Mouse (Mus musculus) embryonic facial prominence, embryonic 11.5 days (tissue): ENCODE data around the gene Ppp1r1a. TPM values are rescaled to one million over a fixed set of nuclear protein-coding genes. Genes with fewer than 3 reads are reported as not detected.

Experiments used
- ATAC-seq: fragments of 200-750 bp; cut with Nextera tagmentation; replicated peaks from 2 replicates; pipeline ENCODE4 v1.8.0; 2017; ENCODE audit warnings: low read depth; ENCODE audit not compliant: insufficient number of reproducible peaks, low FRiP score, low TSS enrichment
- DNase-seq: peaks from one replicate; pipeline ENCODE4 v3.0.0-alpha.2; 2015; ENCODE audit warnings: low spot score
- H3K27ac ChIP-seq: fragments of 300-500 bp; sonication (generic); replicated peaks from 2 replicates; pipeline ENCODE4 v1.5.1; 2014; ENCODE audit warnings: mild to moderate bottlenecking, low read depth, low read length, control low read depth
- H3K27me3 ChIP-seq: fragments of 300-500 bp; sonication (generic); 2 replicates; pipeline ENCODE4 v1.6.1; 2014; ENCODE audit warnings: mild to moderate bottlenecking, low read length, moderate library complexity, mixed read lengths; ENCODE audit not compliant: control insufficient read depth, insufficient read depth
- H3K36me3 ChIP-seq: fragments of 300-500 bp; sonication (generic); replicated peaks from 2 replicates; pipeline ENCODE4 v1.6.1; 2014; ENCODE audit warnings: low read depth, mild to moderate bottlenecking, low read length, moderate library complexity, mixed read lengths; ENCODE audit not compliant: control insufficient read depth, insufficient read depth
- H3K4me1 ChIP-seq: fragments of 300-500 bp; sonication (generic); 2 replicates; pipeline ENCODE4 v1.6.1; 2014; ENCODE audit warnings: low read length, mixed read lengths; ENCODE audit not compliant: control insufficient read depth, insufficient read depth
- H3K4me2 ChIP-seq: fragments of 300-500 bp; sonication (generic); 2 replicates; pipeline ENCODE4 v1.6.1; 2014; ENCODE audit warnings: low read depth, mild to moderate bottlenecking, control low read depth, low read length, moderate library complexity
- H3K4me3 ChIP-seq: fragments of 300-500 bp; sonication (generic); 2 replicates; pipeline ENCODE4 v1.5.1; 2014; ENCODE audit warnings: low read depth, low read length, control low read depth
- H3K9ac ChIP-seq: fragments of 300-500 bp; sonication (generic); replicated peaks from 2 replicates; pipeline ENCODE4 v1.6.1; 2014; ENCODE audit warnings: mild to moderate bottlenecking, control low read depth, low read length
- H3K9me3 ChIP-seq: fragments of 300-500 bp; sonication (generic); replicated peaks from 2 replicates; pipeline ENCODE4 v1.6.1; 2016; ENCODE audit warnings: mild to moderate bottlenecking, low read length, inconsistent platforms, mixed read lengths; ENCODE audit not compliant: control insufficient read depth
- WGBS: fragments of 180-500 bp; shearing (Covaris S2); extraction: QIAGEN DNeasy Blood & Tissue Kit; methylation state at CpG from one replicate; pipeline ENCODE4 v1.1.7; 2014; 5-methylcytosine and 5-hydroxymethylcytosine counted together
- polyA plus RNA-seq: library from polyadenylated mRNA; unstranded; fragments of >200 nt; fragmentation: Nextera tagmentation; extraction: Ambion mirVana; gene quantifications from 2 replicates; pipeline ENCODE4 v1.2.1, GENCODE M21; 2014

Gene Ppp1r1a
- 17.6 and 21.6 TPM in 2 replicates for polyA plus RNA-seq

DNA sequence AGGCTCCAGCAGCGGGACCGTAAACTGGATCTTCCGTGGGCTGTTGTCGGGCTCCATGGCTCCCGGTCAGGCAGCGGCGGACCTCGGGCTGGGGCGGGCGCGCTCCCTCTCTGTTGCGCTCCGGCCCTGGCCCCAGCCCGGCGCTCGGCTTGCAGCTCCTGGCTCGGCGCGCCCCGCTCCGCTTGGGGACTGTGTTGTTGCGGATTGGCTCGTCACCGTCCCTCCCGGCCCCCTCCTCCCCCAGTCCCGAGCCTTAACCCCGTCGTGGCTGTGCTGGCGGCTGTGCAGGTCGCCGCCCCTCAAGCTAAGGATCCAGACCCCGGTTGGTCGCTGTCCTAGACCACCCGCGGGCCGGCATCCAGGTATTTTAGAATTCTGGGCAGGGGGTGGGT, at the start of gene Ppp1r1a:
TSS of gene Ppp1r1a (minus strand) at position 182 of the 392 bp plus-strand sequence.
- WGBS, result under 1% methylated on average over 29 of the region's 36 CpGs

GRCm38 (mm10) chr15:103585876-103586275, 48.1 kb upstream of the Ppp1r1a start:
- Histone ChIP-seq H3K27me3 (no peaks in the 10 kb centered on the region), H3K27ac (no peak overlapping the region), H3K9me3 (no peaks in the 10 kb centered on the region), H3K9ac (no peak overlapping the region), H3K4me3 (no peak overlapping the region), H3K4me1 (no peaks in the 10 kb centered on the region), H3K36me3 (no peaks in the 10 kb centered on the region), H3K4me2 (no peak overlapping the region)
- ATAC-seq (no peak), DNase-seq (no peak)
- 80% methylated on average over 2 of the region's 2 CpGs for WGBS

More for the DNA sequence above, at the start of gene Ppp1r1a:
- H3K27ac ChIP-seq, result no peak within 1 kb of the TSS
- peak within 1 kb of the TSS; percentile 95 for H3K4me2 ChIP-seq
- H3K27me3 ChIP-seq, result peaks cover 9% of the 10 kb centered on the region; the same call in 1 of the 2 replicates
- H3K9ac ChIP-seq, result peak within 1 kb of the TSS; percentile 66
- H3K9me3 ChIP-seq, result no peaks in the 10 kb centered on the region
- DNase-seq (peak; percentile 79), ATAC-seq (peak; percentile 82)
- H3K4me3 ChIP-seq, result peak within 1 kb of the TSS; percentile 64
- no peaks in the 10 kb centered on the region for H3K4me1 ChIP-seq
- no peaks in the 10 kb centered on the region for H3K36me3 ChIP-seq

DNA sequence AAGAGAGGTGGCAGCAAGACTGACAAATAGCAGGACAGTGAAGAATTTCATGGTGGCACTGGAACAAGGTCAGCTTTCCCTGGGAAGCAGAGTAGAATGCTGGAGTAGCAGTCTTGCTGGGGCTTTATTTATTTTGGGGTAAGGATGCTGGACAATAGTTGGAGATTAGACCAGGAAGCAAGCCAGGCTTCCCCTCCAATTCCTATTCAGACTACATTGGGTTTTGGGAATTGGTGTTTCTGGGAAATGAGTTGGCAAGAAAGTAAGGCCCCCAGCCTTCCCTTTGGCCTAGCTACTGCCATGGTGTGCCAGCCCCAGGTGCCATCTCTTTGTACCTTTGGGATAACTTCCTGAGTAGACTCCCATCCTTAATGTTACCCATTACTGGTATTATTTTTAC, 27.2 kb upstream of the Ppp1r1a start, which contains the start of gene Glycam1:
TSS of gene Glycam1 (minus strand) at position 101 of the 400 bp plus-strand sequence.
- H3K9ac ChIP-seq, result no peak within 1 kb of the TSS
- H3K4me3 ChIP-seq, result no peak within 1 kb of the TSS
- no peak within 1 kb of the TSS for H3K27ac ChIP-seq
- H3K4me1 ChIP-seq, result no peaks in the 10 kb centered on the region
- H3K27me3 ChIP-seq, result no peaks in the 10 kb centered on the region
- H3K4me2 ChIP-seq, result no peak within 1 kb of the TSS
- no peaks in the 10 kb centered on the region for H3K36me3 ChIP-seq
- no peak for DNase-seq
- H3K9me3 ChIP-seq, result no peaks in the 10 kb centered on the region
- ATAC-seq, result no peak

GRCm38 (mm10) chr15:103552096-103552690, 14.4 kb upstream of the Ppp1r1a start:
- H3K36me3 ChIP-seq, result no peaks in the 10 kb centered on the region
- H3K4me1 ChIP-seq, result no peaks in the 10 kb centered on the region
- WGBS, result 47% methylated on average over 3 of the region's 3 CpGs
- no peak overlapping the region for H3K4me2 ChIP-seq
- H3K9ac ChIP-seq, result no peak overlapping the region
- H3K27ac ChIP-seq, result no peak overlapping the region
- H3K9me3 ChIP-seq, result no peaks in the 10 kb centered on the region
- DNase-seq (peak; percentile 86), ATAC-seq (no peak)
- no peaks in the 10 kb centered on the region for H3K27me3 ChIP-seq
- no peak overlapping the region for H3K4me3 ChIP-seq

DNA sequence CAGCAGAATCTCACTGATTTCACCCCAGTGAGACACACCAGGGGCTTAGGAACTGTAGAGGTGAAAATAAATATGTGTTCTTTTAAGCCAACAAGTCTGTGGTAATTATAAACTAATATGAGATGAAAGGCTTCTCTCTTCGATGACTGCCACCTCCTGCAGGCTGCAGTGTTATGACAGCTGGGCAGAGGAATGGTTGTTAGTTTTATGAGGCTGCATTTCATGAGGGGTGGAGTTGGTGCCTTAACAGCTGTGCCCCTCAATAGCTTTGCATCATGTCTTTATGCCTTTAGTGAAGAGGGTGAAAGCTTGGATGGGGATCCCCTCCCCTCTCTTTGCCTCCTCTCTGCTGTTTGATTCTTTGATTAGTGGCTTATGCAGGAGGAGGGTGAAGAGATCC, 13.2 kb upstream of the Ppp1r1a start:
- ATAC-seq, result no peak

GRCm38 (mm10) chr15:103549475-103549874, 11.7 kb upstream of the Ppp1r1a start:
- no peak overlapping the region for H3K9ac ChIP-seq
- no peak overlapping the region for H3K4me2 ChIP-seq
- H3K4me3 ChIP-seq, result no peak overlapping the region
- no peaks in the 10 kb centered on the region for H3K36me3 ChIP-seq
- no peaks in the 10 kb centered on the region for H3K9me3 ChIP-seq
- H3K27me3 ChIP-seq, result no peaks in the 10 kb centered on the region
- ATAC-seq (no peak), DNase-seq (no peak)
- WGBS, result 81% methylated on average over 1 of the region's 1 CpGs
- H3K4me1 ChIP-seq, result no peaks in the 10 kb centered on the region
- no peak overlapping the region for H3K27ac ChIP-seq

More for the DNA sequence above, 13.2 kb upstream of the Ppp1r1a start:
- no peak overlapping the region for H3K4me2 ChIP-seq
- no peaks in the 10 kb centered on the region for H3K27me3 ChIP-seq
- WGBS, result 30% methylated on average over 1 of the region's 1 CpGs
- DNase-seq, result peak; percentile 20
- H3K27ac ChIP-seq, result no peak overlapping the region
- H3K9ac ChIP-seq, result no peak overlapping the region
- no peaks in the 10 kb centered on the region for H3K9me3 ChIP-seq
- no peak overlapping the region for H3K4me3 ChIP-seq
- no peaks in the 10 kb centered on the region for H3K36me3 ChIP-seq
- H3K4me1 ChIP-seq, result no peaks in the 10 kb centered on the region

DNA sequence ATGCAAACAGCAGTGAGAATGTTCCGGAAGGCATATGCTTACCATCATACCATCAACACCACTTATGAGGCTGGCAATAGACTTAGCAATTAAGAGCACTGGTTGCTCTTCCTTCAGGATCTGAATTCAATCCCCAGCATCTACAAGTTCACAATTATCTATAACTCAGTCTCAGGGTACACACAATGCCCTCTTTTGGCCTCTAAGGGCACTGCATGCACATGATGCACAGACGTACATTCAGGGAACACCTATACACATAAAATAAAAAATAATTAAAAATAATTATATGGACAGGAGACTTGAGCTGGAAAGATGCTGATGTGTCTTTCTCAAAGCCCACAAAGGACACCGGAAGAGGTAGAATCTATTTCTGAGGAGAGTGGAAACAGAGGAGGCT, 10.2 kb upstream of the Ppp1r1a start:
- Histone ChIP-seq H3K4me3 (no peak overlapping the region), H3K9me3 (no peaks in the 10 kb centered on the region), H3K4me1 (no peaks in the 10 kb centered on the region), H3K9ac (no peak overlapping the region), H3K27me3 (no peaks in the 10 kb centered on the region), H3K36me3 (no peaks in the 10 kb centered on the region), H3K4me2 (no peak overlapping the region), H3K27ac (no peak overlapping the region)
- 85% methylated on average over 3 of the region's 3 CpGs for WGBS
- no peak for ATAC-seq
- no peak for DNase-seq

- H3K27me3 ChIP-seq, result no peaks in the 10 kb centered on the region
- no peak overlapping the region for H3K9ac ChIP-seq
- H3K36me3 ChIP-seq, result no peaks in the 10 kb centered on the region
- DNase-seq, result no peak
- no peaks in the 10 kb centered on the region for H3K4me1 ChIP-seq
- H3K4me2 ChIP-seq, result no peak overlapping the region
- H3K4me3 ChIP-seq, result no peak overlapping the region
- ATAC-seq, result no peak
- H3K9me3 ChIP-seq, result no peaks in the 10 kb centered on the region
- no peak overlapping the region for H3K27ac ChIP-seq
These were observed 4.7 kb upstream of the Ppp1r1a start for GRCm38 (mm10) chr15:103542526-103542925.
